Mouse (Mus musculus) cerebellum, postnatal 36 days (tissue): ENCODE measurements around the gene Tcap.

Experiments used
- DNase-seq, 2 experiments: peaks; one replicate each; pipeline ENCODE4 v3.0.0; 2021 to 2022; ENCODE audit warnings: mixed read lengths in 2 of 2

Tcap gene

GRCm38 (mm10) chr11:98355732-98356299, 27.8 kb upstream of the Tcap start:
- DNase-seq, result peak in 1 of 2 experiments; percentile 62

- no peak for DNase-seq
Measured at GRCm38 (mm10) chr11:98356625-98357394, 26.8 kb upstream of the Tcap start.

DNA sequence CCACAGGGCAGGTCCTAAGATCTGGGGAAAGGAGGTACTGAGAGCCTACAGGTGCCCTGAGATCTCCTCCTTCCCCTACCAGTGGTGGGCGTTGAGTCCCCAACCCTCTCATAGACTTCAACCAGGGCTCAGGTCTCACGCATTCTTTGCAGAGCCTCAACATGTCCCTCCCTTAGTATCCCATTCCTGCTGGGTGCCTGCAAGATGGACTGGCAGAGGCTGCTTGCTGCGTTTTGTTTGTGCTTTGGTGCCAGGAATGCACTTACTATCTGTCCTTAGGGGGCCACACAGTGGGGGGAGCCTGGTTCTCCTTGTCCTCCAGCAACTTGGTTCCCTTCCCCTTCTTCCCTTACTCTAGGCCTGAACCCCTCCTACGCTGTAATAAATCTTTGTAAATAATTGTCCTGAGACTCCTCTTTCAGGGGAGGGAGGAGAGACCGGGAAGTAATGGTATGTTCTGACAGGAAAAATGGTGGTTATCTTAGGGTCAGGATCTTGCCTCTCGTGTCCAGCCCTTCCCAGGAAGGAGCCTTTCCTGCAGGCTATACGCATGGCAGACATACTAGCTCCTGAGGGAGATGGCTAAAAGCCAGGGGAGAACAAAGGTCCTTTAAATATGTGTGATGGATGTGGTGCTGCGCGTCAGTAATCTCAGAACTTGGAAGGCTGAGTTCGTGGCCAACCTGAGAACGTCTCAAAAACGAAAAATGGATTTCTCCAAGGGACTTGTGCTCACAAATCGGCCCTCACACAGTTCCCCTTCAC, 26.0 kb upstream of the Tcap start:
- no peak for DNase-seq

DNA sequence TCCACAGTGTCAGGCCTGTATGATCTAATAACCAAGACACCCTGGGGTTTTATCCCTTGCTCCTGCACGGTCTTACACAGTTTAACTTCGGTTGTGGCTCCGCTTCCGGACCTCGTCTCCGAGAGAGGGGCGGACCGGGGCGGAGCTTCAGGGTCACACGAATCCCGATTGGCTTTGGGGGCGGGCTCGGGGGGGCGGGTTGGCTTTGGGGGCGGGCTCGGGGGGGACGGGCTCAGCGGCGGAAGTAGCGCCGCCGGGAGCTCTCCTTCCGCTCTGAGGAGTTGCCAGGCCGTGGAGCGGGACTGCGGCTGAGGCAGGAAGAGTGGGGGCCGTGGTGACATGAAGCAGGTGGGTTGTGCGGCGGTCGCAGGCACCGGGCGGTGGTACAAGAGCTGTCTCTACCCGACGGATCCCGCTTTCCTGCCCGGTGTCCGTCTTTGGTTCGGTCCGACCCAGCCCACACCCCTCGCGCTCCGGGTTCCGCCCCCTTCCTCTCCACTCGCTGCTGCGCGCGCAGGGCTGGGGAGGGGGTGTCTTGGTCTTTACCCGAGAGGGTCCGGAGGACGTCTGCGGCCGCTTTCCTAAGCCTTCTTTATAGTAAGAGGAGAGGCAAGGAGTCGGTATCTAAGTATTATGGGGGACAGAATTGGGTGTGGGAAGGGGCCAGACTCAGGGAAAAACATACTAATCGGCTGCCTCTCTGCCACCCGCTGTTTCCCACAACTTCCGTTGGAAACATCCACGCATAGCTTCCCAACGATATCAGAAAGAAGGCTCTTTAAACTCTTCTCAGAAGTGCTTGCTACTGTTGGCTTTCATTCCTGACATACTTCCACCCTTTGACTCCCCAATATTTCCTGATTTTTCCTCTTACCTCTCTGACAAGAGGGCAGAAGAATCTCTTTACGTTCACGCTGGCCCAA, 25.2 kb upstream of the Tcap start, which contains the start of gene Stard3:
TSS of gene Stard3 (plus strand) at position 208 of the 923 bp plus-strand sequence.
- DNase-seq, result peak; percentile 79 to 87

DNA sequence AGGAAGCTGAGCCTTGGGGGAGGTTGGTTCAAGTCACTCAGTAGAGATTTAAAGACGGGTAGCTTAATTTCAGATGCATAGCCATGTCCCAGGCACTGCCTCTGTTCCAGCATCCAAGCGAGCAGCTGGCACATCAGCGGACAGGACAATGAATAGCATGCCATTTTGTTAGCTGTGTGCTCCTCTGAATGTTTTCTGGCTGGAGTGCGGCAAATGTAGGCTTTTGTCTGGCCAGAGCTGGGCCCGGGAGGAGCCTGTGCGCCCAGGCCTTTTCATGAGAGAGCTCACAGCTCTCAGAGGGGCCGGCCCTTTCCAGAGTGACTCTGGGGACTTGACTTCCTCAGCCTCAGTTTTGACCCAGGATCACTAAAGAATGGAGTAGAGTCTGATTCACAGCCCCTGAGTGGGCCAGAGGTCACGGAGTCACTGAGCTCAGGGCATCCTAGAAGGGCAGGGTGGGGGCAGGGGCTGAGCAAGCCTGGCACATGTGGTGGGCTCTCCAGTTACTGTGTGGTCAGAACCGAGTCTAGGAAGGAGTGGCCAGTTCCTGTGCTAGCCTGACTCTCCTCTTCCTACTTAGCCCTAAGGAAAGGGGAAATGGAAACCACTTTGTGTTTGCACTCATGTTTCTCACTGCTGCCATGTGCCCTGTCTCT, 22.6 kb upstream of the Tcap start:
- DNase-seq, result no peak

GRCm38 (mm10) chr11:98363817-98364216, 19.8 kb upstream of the Tcap start:
- no peak for DNase-seq

DNA sequence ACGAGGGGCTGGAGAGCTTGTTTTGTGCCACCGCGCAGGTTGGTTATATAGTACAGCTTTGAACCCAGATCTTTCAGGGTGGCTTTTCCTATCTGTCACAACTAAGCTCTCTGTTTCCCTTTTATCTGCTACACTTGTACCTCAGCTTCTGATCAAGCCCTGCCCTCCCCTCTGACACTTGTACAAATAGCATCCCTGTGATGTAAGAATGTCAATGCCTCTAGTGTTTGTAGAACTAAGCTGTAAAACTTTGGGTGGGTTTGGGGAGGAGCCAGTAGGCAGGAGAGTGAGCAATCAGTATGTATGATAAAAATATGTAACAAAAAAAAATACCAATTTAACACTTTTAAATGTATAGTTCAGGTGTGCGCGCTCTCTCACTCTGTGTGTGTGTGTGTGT, 19.2 kb upstream of the Tcap start:
- no peak for DNase-seq

DNA sequence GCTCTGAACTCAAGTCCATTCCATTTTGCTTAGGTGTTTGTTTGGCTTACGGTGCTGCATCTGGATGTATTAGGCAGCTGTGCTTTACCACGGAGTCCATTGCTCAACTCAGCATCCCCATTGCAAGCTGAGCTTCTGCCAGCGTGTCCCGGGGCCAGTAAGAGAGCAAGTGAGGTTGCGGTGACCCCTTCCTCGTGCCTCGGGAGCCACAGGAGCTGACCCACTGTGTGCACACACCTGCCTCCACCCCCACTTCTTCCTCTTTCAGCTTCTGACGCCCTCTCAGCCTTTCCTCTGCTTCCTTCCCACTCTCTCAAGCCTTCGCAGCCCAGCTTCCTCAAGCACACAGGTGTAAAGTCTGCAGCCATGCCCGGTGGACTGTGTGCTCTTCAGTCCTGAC, 17.3 kb upstream of the Tcap start:
- no peak for DNase-seq

DNA sequence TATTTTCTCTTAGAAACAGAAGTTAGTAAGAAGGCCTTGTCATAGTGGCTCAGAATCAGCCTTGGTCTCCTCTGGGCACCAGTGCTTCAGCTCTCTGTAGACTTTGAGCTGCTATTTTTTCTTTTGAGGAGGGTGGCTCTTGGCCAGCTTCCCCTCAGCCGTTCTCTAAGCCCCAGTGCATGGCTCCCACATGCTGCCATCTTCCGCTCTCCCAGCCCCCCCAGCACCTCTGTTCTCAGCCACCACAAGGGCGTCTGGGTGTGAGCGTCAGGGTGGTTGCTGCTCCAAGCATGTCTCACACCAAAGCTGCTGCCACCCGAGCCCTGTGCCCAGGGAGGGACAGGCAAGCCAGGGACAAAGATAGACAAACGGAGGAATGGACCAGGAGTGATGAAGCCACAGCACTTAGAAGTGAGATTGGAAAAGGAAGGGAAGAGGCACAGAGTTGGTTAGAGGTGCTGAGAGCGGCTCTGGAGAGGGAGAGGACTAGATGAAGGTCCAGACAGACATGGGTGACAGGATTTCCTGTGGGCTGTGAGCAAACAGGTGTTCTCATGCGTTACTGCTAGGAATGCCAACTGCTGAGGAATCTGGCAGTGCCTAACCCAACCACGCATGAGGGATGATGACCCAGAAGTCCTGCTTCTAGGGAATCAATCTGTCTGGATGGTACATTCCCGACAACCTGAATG, 16.3 kb upstream of the Tcap start:
- DNase-seq, result no peak

- DNase-seq, result no peak
Measured at GRCm38 (mm10) chr11:98367863-98368186, 15.8 kb upstream of the Tcap start.

GRCm38 (mm10) chr11:98369337-98369736, 14.3 kb upstream of the Tcap start:
- DNase-seq, result peak; percentile 58 to 66

GRCm38 (mm10) chr11:98370588-98370987, 13.0 kb upstream of the Tcap start:
- DNase-seq, result no peak

- DNase-seq, result no peak
Measured at GRCm38 (mm10) chr11:98371556-98372240, 11.9 kb upstream of the Tcap start.

GRCm38 (mm10) chr11:98372406-98372805, 11.2 kb upstream of the Tcap start:
- peak; percentile 70 to 71 for DNase-seq

- DNase-seq, result no peak
Measured at GRCm38 (mm10) chr11:98373244-98373643, 10.4 kb upstream of the Tcap start.

DNA sequence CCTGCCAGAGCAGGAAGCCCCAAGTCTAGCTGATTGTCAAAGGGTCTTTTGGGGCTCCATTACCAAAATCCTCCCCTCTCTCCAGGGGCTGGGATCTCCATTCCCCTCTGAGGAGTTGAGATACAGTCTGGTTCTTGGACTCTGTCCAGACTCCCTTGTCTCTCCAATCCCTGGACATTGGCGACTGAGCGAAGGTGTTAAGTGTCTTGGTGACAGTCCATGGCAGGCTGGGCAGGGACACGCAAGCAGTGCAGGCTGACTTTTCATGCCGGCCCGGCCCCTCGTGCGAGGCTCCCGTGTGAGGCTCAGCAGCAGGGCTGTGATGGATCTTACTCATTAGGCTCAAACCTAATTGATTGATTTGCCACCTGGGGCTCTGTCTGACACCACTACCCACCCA, 9.3 kb upstream of the Tcap start:
- no peak for DNase-seq

DNA sequence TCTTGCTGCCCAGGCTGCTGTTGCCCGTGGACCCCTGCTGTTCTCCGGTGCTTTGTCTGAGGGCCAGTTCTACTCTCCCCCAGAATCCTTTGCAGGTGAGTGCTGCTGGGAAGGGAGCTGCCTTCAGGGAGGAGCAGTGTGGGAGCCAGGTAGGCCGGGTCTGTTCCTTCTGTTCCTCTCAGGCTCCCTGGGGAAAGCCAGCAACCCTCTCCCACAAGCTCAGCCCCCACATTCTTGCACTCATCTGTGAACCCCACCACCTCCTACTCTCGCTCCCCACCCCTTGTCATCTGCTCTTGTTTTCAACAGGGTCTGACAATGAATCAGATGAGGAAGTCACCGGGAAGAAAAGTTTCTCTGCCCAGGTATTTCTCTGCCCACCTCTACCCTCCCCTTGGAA, 6.9 kb upstream of the Tcap start:
- DNase-seq, result no peak

DNA sequence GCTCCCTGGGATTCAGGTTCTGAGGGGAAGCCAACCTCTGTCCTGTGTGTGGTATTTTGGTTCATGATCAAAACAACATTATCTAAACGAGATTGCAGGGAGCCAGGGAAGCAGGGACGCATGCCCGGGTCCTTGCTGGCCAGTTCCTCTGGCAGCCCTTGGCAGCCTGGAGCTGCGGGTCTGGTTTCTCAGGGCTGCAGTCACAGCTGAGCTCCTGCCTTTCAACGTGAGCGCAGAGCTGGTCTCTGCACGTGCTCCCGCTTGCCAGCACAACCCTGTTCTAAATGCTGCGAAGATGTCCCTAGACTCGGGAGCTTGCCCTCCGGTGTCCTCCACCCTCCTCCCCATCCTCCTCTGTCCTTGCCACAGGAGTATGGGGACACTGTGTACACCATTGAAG, 5.8 kb upstream of the Tcap start:
- no peak for DNase-seq

- DNase-seq, result no peak
Measured at GRCm38 (mm10) chr11:98379379-98379778, 4.2 kb upstream of the Tcap start.

DNA sequence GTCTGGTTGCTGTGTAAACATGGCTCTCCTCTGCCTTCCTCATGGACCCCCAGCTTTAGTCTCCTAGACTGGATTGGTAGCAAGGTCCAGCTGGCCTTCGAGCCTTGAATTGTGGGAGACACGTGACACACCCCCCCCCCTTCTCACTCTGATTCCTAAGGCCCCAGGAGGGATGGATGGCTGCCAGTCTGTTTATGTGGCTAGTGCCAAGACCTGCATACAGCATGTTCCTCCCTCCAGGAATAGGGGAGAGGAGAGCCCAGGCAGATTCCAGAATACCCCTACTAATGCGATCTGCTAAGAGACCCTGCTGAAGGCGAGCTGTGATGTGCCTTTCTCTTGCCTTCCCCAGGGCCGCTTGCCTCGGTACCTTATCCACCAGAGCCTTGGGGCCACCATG, 3.5 kb upstream of the Tcap start:
- peak; percentile 69 to 71 for DNase-seq

DNA sequence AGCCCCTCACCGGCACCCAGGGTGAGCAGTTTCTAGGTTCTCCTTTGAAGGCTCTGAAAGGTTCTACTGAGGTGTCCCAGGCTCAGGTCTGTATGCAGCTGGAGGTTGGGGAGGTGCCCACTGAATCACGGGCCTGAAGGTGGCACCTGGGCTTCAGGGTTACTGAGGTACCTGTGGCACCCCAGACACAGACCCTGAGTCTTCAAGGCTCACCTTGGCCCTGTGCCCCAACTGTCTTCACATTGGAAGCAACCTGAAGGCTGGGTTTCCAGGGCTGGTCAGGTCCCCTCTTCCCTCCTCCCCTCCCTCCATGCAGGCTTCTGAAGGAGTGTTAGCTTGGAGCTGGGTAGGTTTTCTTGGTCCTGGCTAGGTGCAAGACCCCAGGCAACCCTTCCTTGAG, 2.0 kb upstream of the Tcap start:
- no peak for DNase-seq
